Mouse (Mus musculus) thymus, postnatal 0 days (tissue): ENCODE data around the gene Gm6993. TPM values are rescaled to one million over a fixed set of nuclear protein-coding genes. Genes with fewer than 3 reads are reported as not detected.

Experiments used
- DNase-seq: peaks from one replicate; pipeline ENCODE4 v3.0.0-alpha.2; 2015; ENCODE audit warnings: low spot score
- polyA plus RNA-seq: library from polyadenylated mRNA; unstranded; fragments of >200 nt; fragmentation: Nextera tagmentation; extraction: Ambion mirVana; gene quantifications from 2 replicates; pipeline ENCODE4 v1.2.1, GENCODE M21; 2015

Gm6993 gene
- polyA plus RNA-seq, 1 experiment from 2014 or later, result not detected

DNA sequence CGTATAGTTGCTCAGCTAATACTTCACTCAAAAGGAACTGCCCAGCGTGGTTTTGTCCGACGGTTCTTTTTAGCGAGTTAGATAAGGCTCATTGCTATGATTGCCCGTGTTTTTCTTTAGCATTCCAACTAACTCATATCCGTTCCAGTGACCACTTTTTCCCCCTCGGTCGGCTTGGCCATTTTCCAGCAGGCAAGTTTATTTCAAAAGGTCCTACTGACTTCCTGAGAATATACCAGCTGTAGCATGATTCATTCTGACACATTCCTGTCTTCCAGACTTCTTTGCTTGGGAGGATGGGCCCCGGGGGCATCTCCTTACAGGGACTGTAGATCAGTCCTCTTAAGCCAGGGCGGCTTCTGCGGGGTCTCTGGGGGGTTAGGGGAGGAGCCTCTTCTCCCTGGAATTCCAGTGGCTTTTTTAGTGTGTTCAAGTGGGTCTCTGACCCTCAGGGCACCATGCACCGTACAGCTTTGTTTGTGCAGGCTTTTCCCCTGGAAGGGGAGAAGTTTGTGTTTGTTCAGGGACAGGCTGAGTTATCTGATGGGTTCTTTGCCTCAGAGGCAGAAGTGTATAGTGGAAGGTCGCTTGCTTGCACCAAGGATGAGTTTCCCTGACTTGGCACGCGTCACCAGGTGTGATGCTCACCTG, 30.9 kb downstream of the Gm6993 start:
- DNase-seq, result no peak

DNA sequence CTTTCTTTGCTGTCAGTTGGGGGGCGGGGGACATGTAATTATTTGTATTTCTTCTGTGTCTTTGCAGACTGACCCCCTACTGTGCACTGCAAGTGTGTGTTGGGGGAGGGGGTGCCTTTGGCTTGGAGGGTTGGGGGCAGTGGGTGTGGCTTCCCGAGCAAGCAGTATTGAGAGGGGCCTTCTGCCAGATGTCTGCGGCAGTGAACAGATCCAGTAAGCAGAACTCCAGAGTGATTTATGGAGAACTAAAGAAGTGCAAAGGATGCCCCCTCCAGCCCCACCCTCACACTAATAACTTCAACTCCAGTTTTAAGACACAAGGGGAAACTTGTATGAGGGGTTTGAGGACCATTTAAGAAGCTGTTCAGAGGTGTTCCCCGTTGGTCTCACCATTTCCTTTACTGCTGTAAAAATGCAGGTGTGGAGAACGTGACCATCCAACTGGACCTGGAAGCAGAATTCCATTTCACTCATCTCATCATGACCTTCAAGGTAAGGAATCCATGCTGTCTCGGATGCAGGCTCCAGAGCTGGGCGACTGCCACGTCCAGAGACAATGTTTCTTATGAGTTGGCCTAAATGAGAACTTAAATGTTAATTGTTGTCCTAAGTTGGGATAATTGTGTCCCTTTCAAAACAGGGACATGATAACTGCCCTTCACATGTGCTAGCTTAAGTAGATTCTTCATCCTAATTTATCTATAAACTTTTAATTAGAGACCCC, 31.6 kb downstream of the Gm6993 start:
- no peak for DNase-seq

DNA sequence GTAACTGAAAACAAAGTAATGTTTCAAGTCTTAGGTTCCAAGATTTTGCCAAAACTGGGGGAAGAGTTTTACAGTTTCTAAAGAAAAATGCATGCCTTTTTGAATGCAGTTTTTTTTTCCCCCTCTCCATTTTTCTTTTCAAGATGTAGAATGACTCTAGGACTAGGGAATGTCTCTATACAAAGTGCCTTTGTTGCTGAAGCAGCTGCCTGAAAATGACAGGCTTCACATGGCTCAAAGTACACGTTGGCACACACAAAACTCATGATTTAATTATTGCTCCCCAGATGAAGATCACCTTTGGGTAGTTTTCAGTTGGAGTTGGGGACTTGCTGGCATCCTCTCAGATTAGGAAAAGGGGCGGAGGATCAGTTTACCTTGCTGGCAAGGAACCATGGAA, 32.3 kb downstream of the Gm6993 start:
- DNase-seq, result no peak

DNA sequence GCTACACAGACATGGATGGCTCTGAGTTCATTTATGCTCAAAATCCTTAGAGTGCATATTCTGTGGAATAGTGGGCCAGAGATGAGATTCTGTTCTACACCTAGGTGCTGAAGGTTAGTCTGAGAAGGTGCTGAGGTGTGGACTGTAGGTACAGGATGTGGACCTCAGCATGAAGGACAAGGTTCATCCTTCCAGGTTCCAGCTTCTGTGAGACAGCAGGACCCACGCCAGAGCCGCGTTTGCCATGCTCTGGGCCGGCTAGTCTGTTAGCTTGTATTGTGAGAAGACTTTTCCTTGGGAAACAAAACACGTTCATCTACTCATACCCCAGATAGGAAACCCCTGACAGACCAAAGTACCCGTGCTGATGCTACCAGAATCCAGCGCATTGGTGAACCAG, 33.1 kb downstream of the Gm6993 start:
- no peak for DNase-seq

DNA sequence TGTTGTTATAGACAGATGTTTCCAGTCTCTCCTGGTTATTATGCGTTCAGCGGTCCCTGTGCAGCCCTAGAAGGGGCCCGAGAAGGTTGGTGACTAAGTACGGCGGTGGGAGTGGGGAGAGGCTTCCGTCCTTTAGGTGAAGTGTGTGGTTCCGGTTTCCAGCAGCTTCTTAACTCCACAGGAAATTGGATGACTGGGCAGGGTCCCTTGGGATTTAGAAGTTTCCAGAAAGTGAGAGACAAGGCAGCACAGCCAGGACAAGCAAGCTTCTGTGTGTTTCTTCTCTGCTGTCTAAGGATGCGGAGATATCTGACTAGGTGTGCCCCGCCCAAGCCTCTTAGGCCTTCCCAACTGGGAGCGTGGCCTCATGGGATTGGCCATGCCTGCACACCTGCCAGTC, 34.8 kb downstream of the Gm6993 start:
- no peak for DNase-seq

DNA sequence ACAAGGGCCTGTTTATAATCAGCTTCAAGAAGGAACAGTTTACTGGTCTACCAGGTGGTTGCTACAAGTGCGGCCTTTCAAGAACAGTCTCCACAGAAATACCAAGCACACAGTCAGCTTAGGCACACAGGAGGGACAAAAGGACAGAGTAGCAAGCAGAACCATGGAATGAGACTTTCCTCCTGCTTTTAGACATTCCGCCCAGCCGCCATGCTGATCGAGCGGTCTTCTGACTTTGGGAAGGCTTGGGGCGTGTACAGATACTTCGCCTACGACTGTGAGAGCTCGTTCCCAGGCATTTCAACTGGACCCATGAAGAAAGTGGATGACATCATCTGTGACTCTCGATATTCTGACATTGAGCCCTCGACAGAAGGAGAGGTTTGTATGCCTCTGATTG, 37.7 kb downstream of the Gm6993 start:
- DNase-seq, result no peak

DNA sequence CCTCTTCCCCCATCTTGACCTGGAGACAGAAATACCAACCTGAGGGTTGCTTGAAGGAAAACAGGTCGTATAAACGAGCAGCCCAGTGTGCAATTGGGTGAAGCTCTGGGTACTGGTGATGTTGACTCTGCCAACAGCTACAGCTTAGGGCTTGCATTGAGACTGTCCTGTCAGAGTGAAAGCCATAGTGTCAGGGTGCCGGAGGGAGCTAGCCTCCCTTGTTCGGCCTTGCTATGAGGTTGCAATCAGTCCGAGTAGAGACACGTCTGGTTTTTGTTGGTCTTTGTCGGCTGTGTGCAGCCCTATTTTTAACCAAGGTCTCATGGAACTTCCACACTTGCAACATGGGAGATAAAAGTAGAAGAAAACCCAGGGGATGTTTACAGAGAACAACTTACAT, 39.7 kb downstream of the Gm6993 start:
- DNase-seq, result no peak

DNA sequence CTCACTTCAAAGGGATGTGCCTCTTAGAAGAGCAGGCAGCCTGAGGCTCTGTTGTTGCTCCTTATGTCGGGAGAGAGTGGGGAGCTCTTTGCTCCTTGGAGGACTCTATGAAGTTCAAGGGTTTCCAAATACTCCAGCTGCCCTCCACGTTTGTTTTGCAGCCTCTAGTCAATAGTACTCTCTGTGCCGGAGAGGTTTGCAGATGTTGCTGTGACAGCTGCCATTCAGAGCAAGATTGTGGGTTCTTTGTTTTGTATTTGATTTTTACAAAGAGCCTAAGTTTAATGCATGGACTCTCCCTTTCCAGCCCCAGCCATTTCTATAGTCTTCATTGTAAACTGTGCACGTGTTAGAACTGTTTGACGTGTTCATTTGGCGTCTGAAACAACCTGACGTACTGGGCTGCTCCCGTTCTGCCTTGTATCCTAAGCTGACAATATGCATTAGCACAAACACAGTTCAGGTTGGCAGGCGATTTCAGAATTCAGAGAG, 40.6 kb downstream of the Gm6993 start:
- no peak for DNase-seq

DNA sequence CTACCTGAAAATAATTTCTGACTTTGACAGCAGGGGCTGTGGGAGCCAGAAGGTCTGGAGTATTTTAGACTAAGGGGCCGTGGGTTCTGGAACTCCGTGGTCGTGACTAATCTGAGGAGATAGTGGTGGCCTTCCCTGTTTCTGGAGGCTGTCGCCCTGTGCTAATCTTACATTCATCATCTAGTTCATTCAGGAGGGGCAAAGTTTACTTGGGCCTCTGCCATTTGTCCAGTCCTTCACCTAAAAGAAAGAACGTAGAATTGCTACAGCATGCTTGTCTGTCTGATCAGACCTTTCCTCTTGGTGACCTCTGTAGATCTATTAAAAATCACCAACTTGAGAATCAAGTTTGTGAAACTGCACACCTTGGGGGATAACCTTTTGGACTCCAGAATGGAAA, 41.7 kb downstream of the Gm6993 start:
- DNase-seq, result no peak

DNA sequence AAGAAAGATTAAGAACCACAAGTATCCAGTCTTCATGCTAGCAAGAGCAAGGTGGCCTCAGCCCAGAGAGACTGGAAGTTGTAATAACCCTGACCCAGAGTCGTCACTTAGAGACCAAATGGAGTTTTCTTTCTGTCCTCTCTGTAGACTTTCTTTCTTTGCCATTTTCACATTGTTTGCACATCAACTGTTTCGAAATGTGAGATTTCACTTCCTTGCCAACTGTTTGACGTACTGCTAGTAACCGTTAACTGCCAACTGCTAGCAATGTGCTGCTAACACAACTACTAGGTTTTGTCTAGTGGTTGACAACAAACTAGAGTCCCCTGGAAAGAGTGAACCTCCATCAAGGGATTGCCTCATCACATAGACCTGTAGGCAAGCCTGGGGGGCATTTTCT, 42.6 kb downstream of the Gm6993 start:
- no peak for DNase-seq

DNA sequence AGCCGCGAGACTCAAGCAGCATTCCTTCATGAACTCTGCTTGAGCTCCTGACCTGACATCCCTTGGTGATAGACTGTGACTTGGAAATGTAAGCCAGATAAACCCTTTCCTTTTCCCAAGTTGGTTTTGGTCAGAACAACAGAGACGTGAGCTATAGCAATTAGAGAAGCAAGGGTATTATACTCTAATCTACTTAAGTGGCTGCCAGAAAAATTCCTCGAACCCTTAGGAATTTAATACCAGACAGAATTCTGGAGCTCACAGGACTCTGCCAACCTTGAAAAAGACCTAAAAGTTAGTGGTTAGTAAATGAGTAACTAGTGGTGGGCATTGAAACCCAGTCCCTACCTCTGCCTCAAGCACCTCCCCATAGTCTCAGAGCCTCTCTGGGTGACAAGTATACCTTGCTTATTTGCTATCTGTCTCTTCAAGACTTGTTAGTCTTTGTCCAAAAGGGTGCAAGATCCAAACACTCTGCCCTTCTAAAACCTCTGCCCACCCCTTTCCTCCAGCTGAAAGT, 43.1 kb downstream of the Gm6993 start:
- DNase-seq, result no peak

DNA sequence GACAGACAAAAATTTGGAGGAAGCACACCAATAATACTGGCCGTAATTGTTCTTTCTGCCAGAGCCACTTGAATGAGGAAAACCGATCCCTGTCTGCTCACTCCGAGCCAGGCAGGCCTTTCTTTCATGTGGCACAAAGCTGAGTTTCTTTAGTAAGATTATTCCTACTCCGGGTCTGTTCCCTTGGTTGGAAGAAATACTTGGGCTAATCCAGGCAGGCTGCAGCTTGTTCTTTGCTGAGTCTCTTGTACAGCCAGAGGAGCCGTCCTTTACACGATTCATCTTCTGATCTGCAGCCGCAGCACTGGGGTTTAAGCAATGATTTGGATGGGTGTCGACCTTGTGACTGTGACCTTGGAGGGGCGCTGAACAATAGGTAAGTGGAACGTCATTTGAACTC, 48.5 kb downstream of the Gm6993 start:
- DNase-seq, result no peak

Other genes with a start within 250 kb of the Gm6993 start
- 0.19 and 0.26 TPM in 2 replicates for gene Fam110c, start 166.9 kb upstream of the Gm6993 start, polyA plus RNA-seq
- 13.6 and 14.0 TPM in 2 replicates for gene Lamb1, start 24.5 kb downstream of the Gm6993 start, polyA plus RNA-seq
- 115 and 117 TPM in 2 replicates for gene Dld, start 110.7 kb downstream of the Gm6993 start, polyA plus RNA-seq
- gene Slc26a3, start 150.1 kb downstream of the Gm6993 start, polyA plus RNA-seq, result not detected in 2 replicates